Mouse (Mus musculus): ENCODE measurements around the gene Mtss1l. TPM values are rescaled to one million over a fixed set of nuclear protein-coding genes. Genes with fewer than 3 reads are reported as not detected.
A peak's percentile ranks its signal among the peaks of the same experiment; 100 is the strongest.

Gene Mtss1l
- polyA plus RNA-seq, 1 experiment from 2014 or later, result 12.4 TPM

- WGBS, result 65% methylated on average over 15 of the region's 15 CpGs
- Histone ChIP-seq H3K4me2 (ENCODE audit: low read length) (no peak overlapping the region), H3K4me3 (replicated peaks; ENCODE audit: low read depth, low read length) (no peak overlapping the region), H3K9me3 (replicated peaks; ENCODE audit: low read length) (no peaks in the 10 kb centered on the region), H3K27me3 (ENCODE audit: insufficient read depth, low read length) (no peaks in the 10 kb centered on the region), H3K4me1 (replicated peaks; ENCODE audit: insufficient read depth, low read length) (no peaks in the 10 kb centered on the region), H3K27ac (no peak overlapping the region), H3K36me3 (ENCODE audit: insufficient read depth, low read length) (no peaks in the 10 kb centered on the region), H3K9ac (ENCODE audit: low read depth, low read length) (no peak overlapping the region)
- no peak for ATAC-seq (replicated peaks; ENCODE audit: low FRiP score, low read depth)
- DNase-seq (ENCODE audit: low spot score), result no peak
- no peak for TF ChIP-seq CTCF (IDR thresholded peaks at IDR 0.05; ENCODE audit: low read depth)
These were observed 34.4 kb downstream of the Mtss1l start for GRCm38 (mm10) chr8:110755511-110756170.

GRCm38 (mm10) chr8:110756196-110756595 is 34.9 kb downstream of the Mtss1l start:
- H3K9me3 ChIP-seq (replicated peaks; ENCODE audit: low read length), result no peaks in the 10 kb centered on the region
- H3K4me2 ChIP-seq (ENCODE audit: low read length), result no peak overlapping the region
- no peak overlapping the region for H3K27ac ChIP-seq
- no peak for TF ChIP-seq CTCF (IDR thresholded peaks at IDR 0.05; ENCODE audit: low read depth)
- no peaks in the 10 kb centered on the region for H3K36me3 ChIP-seq (ENCODE audit: insufficient read depth, low read length)
- no peak overlapping the region for H3K9ac ChIP-seq (ENCODE audit: low read depth, low read length)
- DNase-seq (ENCODE audit: low spot score) (no peak), ATAC-seq (replicated peaks; ENCODE audit: low FRiP score, low read depth) (no peak)
- no peaks in the 10 kb centered on the region for H3K4me1 ChIP-seq (replicated peaks; ENCODE audit: insufficient read depth, low read length)
- H3K27me3 ChIP-seq (ENCODE audit: insufficient read depth, low read length), result no peaks in the 10 kb centered on the region
- 71% methylated on average over 5 of the region's 5 CpGs for WGBS
- no peak overlapping the region for H3K4me3 ChIP-seq (replicated peaks; ENCODE audit: low read depth, low read length)

GRCm38 (mm10) chr8:110760280-110760940 is 39.1 kb downstream of the Mtss1l start:
- H3K27me3 ChIP-seq (ENCODE audit: insufficient read depth, low read length), result no peaks in the 10 kb centered on the region
- H3K4me2 ChIP-seq (ENCODE audit: low read length), result no peak overlapping the region
- H3K9me3 ChIP-seq (replicated peaks; ENCODE audit: low read length), result no peaks in the 10 kb centered on the region
- ATAC-seq (replicated peaks; ENCODE audit: low FRiP score, low read depth) (no peak), DNase-seq (ENCODE audit: low spot score) (peak; percentile 47)
- no peaks in the 10 kb centered on the region for H3K36me3 ChIP-seq (ENCODE audit: insufficient read depth, low read length)
- peak overlapping the region; percentile 62; the same call in 1 of the 2 replicates for H3K27ac ChIP-seq
- H3K9ac ChIP-seq (ENCODE audit: low read depth, low read length), result no peak overlapping the region
- H3K4me1 ChIP-seq (replicated peaks; ENCODE audit: insufficient read depth, low read length), result 0 out of 2 replicates have a peak, but pooled peaks cover 3% of the 10 kb centered on the region
- TF ChIP-seq CTCF (IDR thresholded peaks at IDR 0.05; ENCODE audit: low read depth), result no peak
- WGBS, result 66% methylated on average over 7 of the region's 7 CpGs
- H3K4me3 ChIP-seq (replicated peaks; ENCODE audit: low read depth, low read length), result no peak overlapping the region

GRCm38 (mm10) chr8:110761185-110761584 is 39.9 kb downstream of the Mtss1l start:
- no peak overlapping the region for H3K9ac ChIP-seq (ENCODE audit: low read depth, low read length)
- H3K27me3 ChIP-seq (ENCODE audit: insufficient read depth, low read length), result no peaks in the 10 kb centered on the region
- 32% methylated on average over 5 of the region's 5 CpGs for WGBS
- no peaks in the 10 kb centered on the region for H3K36me3 ChIP-seq (ENCODE audit: insufficient read depth, low read length)
- no peak overlapping the region for H3K4me3 ChIP-seq (replicated peaks; ENCODE audit: low read depth, low read length)
- H3K27ac ChIP-seq, result peak overlapping the region; percentile 62; the same call in 1 of the 2 replicates
- H3K4me2 ChIP-seq (ENCODE audit: low read length), result 0 out of 2 replicates have a peak overlapping the region, but pooled peaks have one; percentile 8
- DNase-seq (ENCODE audit: low spot score), result peak; percentile 86
- H3K4me1 ChIP-seq (replicated peaks; ENCODE audit: insufficient read depth, low read length), result 0 out of 2 replicates have a peak, but pooled peaks cover 3% of the 10 kb centered on the region
- TF ChIP-seq CTCF (IDR thresholded peaks at IDR 0.05; ENCODE audit: low read depth), result no peak
- no peaks in the 10 kb centered on the region for H3K9me3 ChIP-seq (replicated peaks; ENCODE audit: low read length)
- no peak for ATAC-seq (replicated peaks; ENCODE audit: low FRiP score, low read depth)

GRCm38 (mm10) chr8:110761988-110762387 is 40.7 kb downstream of the Mtss1l start:
- 0 out of 2 replicates have a peak, but pooled peaks cover 3% of the 10 kb centered on the region for H3K4me1 ChIP-seq (replicated peaks; ENCODE audit: insufficient read depth, low read length)
- H3K9ac ChIP-seq (ENCODE audit: low read depth, low read length), result no peak overlapping the region
- H3K9me3 ChIP-seq (replicated peaks; ENCODE audit: low read length), result no peaks in the 10 kb centered on the region
- 0 out of 2 replicates have a peak overlapping the region, but pooled peaks have one; percentile 60 for H3K27ac ChIP-seq
- no peak overlapping the region for H3K4me2 ChIP-seq (ENCODE audit: low read length)
- DNase-seq (ENCODE audit: low spot score) (peak; percentile 55), ATAC-seq (replicated peaks; ENCODE audit: low FRiP score, low read depth) (no peak)
- no peaks in the 10 kb centered on the region for H3K36me3 ChIP-seq (ENCODE audit: insufficient read depth, low read length)
- WGBS, result 34% methylated on average over 6 of the region's 6 CpGs
- peak; percentile 57; the same call in 1 of the 2 replicates for TF ChIP-seq CTCF (IDR thresholded peaks at IDR 0.05; ENCODE audit: low read depth)
- no peak overlapping the region for H3K4me3 ChIP-seq (replicated peaks; ENCODE audit: low read depth, low read length)
- no peaks in the 10 kb centered on the region for H3K27me3 ChIP-seq (ENCODE audit: insufficient read depth, low read length)

- no peak for TF ChIP-seq CTCF (IDR thresholded peaks at IDR 0.05; ENCODE audit: low read depth)
- WGBS, result 86% methylated on average over 3 of the region's 3 CpGs
- no peak overlapping the region for H3K27ac ChIP-seq
These were observed 43.4 kb downstream of the Mtss1l start for GRCm38 (mm10) chr8:110764671-110765070.

More at GRCm38 (mm10) chr8:110764671-110765070, 43.4 kb downstream of the Mtss1l start:
- 0 out of 2 replicates have a peak, but pooled peaks cover 3% of the 10 kb centered on the region for H3K4me1 ChIP-seq (replicated peaks; ENCODE audit: insufficient read depth, low read length)
- H3K4me2 ChIP-seq (ENCODE audit: low read length), result no peak overlapping the region
- no peak overlapping the region for H3K9ac ChIP-seq (ENCODE audit: low read depth, low read length)
- H3K27me3 ChIP-seq (ENCODE audit: insufficient read depth, low read length), result no peaks in the 10 kb centered on the region
- H3K4me3 ChIP-seq (replicated peaks; ENCODE audit: low read depth, low read length), result no peak overlapping the region
- no peak for DNase-seq (ENCODE audit: low spot score)
- no peak for ATAC-seq (replicated peaks; ENCODE audit: low FRiP score, low read depth)
- no peaks in the 10 kb centered on the region for H3K36me3 ChIP-seq (ENCODE audit: insufficient read depth, low read length)
- no peaks in the 10 kb centered on the region for H3K9me3 ChIP-seq (replicated peaks; ENCODE audit: low read length)

All from kidney, postnatal 0 days (tissue).